Mouse (Mus musculus): ENCODE data around the gene Sde2. TPM values are rescaled to one million over a fixed set of nuclear protein-coding genes. Genes with fewer than 3 reads are reported as not detected.

Sde2 gene
- total and polyA plus RNA-seq, 2 experiments from 2014 or later: 12.8 to 24.2 TPM

- H3K4me3 ChIP-seq (ENCODE audit: low read depth, low read length): no peak overlapping the region
- H3K4me2 ChIP-seq (ENCODE audit: low read depth, low read length, poor library complexity, severe bottlenecking): no peak overlapping the region
- H3K27me3 ChIP-seq (ENCODE audit: insufficient read depth, low read length): no peaks in the 10 kb centered on the region
- H3K36me3 ChIP-seq (ENCODE audit: insufficient read depth, low read length): no peaks in the 10 kb centered on the region
- no peak overlapping the region for H3K9ac ChIP-seq (replicated peaks; ENCODE audit: low read length, poor library complexity, severe bottlenecking)
- WGBS: 89% methylated on average over 11 of the region's 11 CpGs
- ATAC-seq (ENCODE audit: low FRiP score) (no peak), DNase-seq (ENCODE audit: low spot score) (no peak)
- H3K4me1 ChIP-seq (ENCODE audit: insufficient read depth, low read length): no peaks in the 10 kb centered on the region
- no peak for TF ChIP-seq CTCF (IDR thresholded peaks at IDR 0.05)
- H3K27ac ChIP-seq (ENCODE audit: low read depth, low read length): no peak overlapping the region
- H3K9me3 ChIP-seq (ENCODE audit: low read length): no peaks in the 10 kb centered on the region
Observed at GRCm38 (mm10) chr1:180916425-180916824, 65.5 kb downstream of the Sde2 start.

- no peaks in the 10 kb centered on the region for H3K36me3 ChIP-seq (ENCODE audit: insufficient read depth, low read length)
- H3K4me2 ChIP-seq (ENCODE audit: low read depth, low read length, poor library complexity, severe bottlenecking): no peak overlapping the region
- no peak for TF ChIP-seq CTCF (IDR thresholded peaks at IDR 0.05)
- ATAC-seq (ENCODE audit: low FRiP score) (no peak), DNase-seq (ENCODE audit: low spot score) (no peak)
- H3K27ac ChIP-seq (ENCODE audit: low read depth, low read length): no peak overlapping the region
- H3K27me3 ChIP-seq (ENCODE audit: insufficient read depth, low read length): no peaks in the 10 kb centered on the region
- no peaks in the 10 kb centered on the region for H3K4me1 ChIP-seq (ENCODE audit: insufficient read depth, low read length)
- H3K9ac ChIP-seq (replicated peaks; ENCODE audit: low read length, poor library complexity, severe bottlenecking): no peak overlapping the region
- WGBS: 63% methylated on average over 1 of the region's 1 CpGs
- H3K9me3 ChIP-seq (ENCODE audit: low read length): no peaks in the 10 kb centered on the region
- no peak overlapping the region for H3K4me3 ChIP-seq (ENCODE audit: low read depth, low read length)
Observed at GRCm38 (mm10) chr1:180917053-180917452, 66.1 kb downstream of the Sde2 start.

Other genes starting within 250 kb of the Sde2 start
- 8.3 and 11.2 TPM in 2 replicates for gene Lin9, start 210.0 kb upstream of the Sde2 start, total RNA-seq (2014; rRNA removed)
- gene Lin9, start 210.0 kb upstream of the Sde2 start, polyA plus RNA-seq (2015; fragmentation: Nextera tagmentation; extraction: Ambion mirVana): 3.4 and 4.1 TPM in 2 replicates
- not detected in 2 replicates for gene Mixl1, start 154.1 kb upstream of the Sde2 start, total RNA-seq (2014; rRNA removed)
- gene Mixl1, start 154.1 kb upstream of the Sde2 start, polyA plus RNA-seq (2015; fragmentation: Nextera tagmentation; extraction: Ambion mirVana): 0.10 and 0.17 TPM in 2 replicates
- 30.0 and 42.5 TPM in 2 replicates for gene Acbd3, start 125.1 kb upstream of the Sde2 start, total RNA-seq (2014; rRNA removed)
- gene Acbd3, start 125.1 kb upstream of the Sde2 start, polyA plus RNA-seq (2015; fragmentation: Nextera tagmentation; extraction: Ambion mirVana): 15.8 and 18.8 TPM in 2 replicates
- gene H3f3a, start 37.2 kb upstream of the Sde2 start, total RNA-seq (2014; rRNA removed): 1,783 and 3,084 TPM in 2 replicates
- gene H3f3a, start 37.2 kb upstream of the Sde2 start, polyA plus RNA-seq (2015; fragmentation: Nextera tagmentation; extraction: Ambion mirVana): 1,997 and 2,039 TPM in 2 replicates
- gene Lefty2, start 42.0 kb downstream of the Sde2 start, total RNA-seq (2014; rRNA removed): 3.0 and 12.8 TPM in 2 replicates
- 7.7 and 8.6 TPM in 2 replicates for gene Lefty2, start 42.0 kb downstream of the Sde2 start, polyA plus RNA-seq (2015; fragmentation: Nextera tagmentation; extraction: Ambion mirVana)
- 48.5 and 50.5 TPM in 2 replicates for gene Pycr2, start 53.2 kb downstream of the Sde2 start, total RNA-seq (2014; rRNA removed)
- 60.5 and 63.7 TPM in 2 replicates for gene Pycr2, start 53.2 kb downstream of the Sde2 start, polyA plus RNA-seq (2015; fragmentation: Nextera tagmentation; extraction: Ambion mirVana)
- gene Lefty1, start 83.9 kb downstream of the Sde2 start, total RNA-seq (2014; rRNA removed): 0.38 TPM in 1 of 2 replicates, not detected in the other
- gene Lefty1, start 83.9 kb downstream of the Sde2 start, polyA plus RNA-seq (2015; fragmentation: Nextera tagmentation; extraction: Ambion mirVana): 0.41 and 0.42 TPM in 2 replicates
- 4.8 and 6.4 TPM in 2 replicates for gene Tmem63a, start 91.2 kb downstream of the Sde2 start, total RNA-seq (2014; rRNA removed)
- 1.3 and 1.7 TPM in 2 replicates for gene Tmem63a, start 91.2 kb downstream of the Sde2 start, polyA plus RNA-seq (2015; fragmentation: Nextera tagmentation; extraction: Ambion mirVana)
- 11.8 and 13.8 TPM in 2 replicates for gene Ephx1, start 169.8 kb downstream of the Sde2 start, total RNA-seq (2014; rRNA removed)
- 9.7 and 10.6 TPM in 2 replicates for gene Ephx1, start 169.8 kb downstream of the Sde2 start, polyA plus RNA-seq (2015; fragmentation: Nextera tagmentation; extraction: Ambion mirVana)
- not detected in 2 replicates for gene 9130409I23Rik, start 200.1 kb downstream of the Sde2 start, total RNA-seq (2014; rRNA removed)
- not detected in 2 replicates for gene 9130409I23Rik, start 200.1 kb downstream of the Sde2 start, polyA plus RNA-seq (2015; fragmentation: Nextera tagmentation; extraction: Ambion mirVana)

Data from midbrain, postnatal 0 days (tissue).